Mouse (Mus musculus): ENCODE results near the gene Lgi2.

Gene Lgi2

DNA sequence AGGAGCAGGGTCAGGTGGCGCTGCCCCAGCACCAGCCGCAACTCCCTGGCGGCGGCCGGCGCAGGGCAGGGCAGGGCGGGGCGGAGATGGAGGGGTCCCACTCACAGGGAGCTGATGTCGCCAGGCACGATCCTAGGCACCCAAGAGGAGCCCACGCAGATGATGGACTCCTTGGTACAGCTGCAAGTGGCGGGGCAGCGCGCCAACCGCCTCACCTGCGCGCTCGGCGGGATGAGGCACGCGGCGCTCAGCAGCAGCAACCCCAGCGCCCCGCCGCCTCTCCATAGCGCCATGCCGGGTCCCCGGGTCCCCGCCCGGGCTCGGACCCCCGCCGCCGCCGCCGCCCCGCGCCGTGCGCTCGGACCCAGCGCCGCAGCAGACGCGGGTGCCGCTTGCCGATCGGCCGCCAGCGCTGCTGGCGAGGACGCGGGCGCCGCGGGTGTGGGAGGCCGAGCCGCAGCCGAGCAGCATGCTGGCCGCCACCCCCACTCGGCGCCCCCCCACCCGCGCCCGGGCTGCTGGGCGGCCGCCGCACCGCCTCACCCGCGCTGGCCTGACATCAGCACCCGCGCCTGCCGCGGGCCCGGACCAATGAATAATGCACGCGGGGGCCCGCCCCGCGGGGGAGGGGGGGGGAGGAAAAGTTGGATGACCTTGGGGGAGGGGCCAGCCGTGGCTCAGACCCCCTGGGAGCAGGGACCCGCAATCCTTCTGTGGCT, at the start of gene Lgi2:
Gene Lgi2, minus strand, starts transcription at position 650 of the 719 bp plus-strand sequence.
- no peak for DNase-seq (ENCODE audit: low spot score)

DNA sequence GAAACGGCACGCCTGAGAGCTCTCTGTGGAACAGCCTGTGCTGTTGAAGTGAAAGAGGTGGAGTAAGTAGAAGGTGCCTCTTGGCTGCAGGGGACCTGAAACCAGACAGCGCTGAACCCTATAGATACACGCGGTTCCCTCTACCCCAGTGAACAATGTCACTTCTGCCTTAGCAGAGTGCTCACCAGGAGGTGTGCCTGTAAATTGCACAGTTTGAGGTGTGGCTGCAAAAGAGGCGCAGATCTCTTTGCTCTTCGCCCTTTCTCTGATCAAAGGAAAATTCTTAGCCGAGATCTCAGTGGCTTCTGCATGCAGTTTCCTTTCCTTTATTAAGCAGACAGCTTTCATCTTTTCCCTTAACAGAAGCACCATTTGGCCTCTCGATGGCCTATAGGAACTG, 49.2 kb upstream of the Lgi2 start:
- DNase-seq (ENCODE audit: low spot score), result no peak

DNA sequence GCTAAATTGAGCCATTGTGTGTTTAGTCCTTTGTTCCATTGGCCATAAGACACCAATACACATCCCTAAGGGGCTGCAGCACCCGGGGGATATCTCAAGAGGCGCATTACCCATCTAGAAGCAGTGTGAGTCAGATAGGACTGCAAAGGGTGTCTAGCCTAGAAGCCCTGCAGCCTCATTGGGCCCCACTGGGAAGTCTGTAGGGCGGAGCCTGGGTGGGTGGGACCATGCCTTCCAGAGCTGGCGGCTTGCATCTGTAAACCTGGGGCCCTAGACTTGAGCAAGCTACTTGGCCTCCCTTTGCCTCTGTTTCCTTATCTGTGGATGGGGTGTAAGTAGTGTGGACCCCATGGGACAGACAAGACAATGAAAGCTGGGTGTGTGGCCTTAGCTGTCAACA, 48.4 kb upstream of the Lgi2 start:
- DNase-seq (ENCODE audit: low spot score), result no peak

DNA sequence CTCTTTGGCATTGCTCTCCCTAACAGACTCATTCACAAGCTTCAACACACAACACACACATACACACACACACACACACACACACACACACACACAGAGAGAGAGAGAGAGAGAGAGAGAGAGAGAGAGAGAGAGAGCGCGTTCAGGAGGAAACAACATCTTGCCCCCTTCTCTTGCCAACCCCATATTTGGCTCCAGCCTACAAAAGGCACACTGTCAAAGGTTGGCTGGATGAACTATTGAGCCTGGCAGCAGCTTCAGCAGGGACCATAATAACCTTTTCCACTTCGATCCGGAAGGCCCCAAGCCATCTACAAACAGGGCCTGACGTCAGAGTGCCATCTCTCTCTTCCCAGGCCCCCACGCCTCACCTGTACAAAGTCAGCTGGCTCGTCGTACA, 46.5 kb upstream of the Lgi2 start:
- DNase-seq (ENCODE audit: low spot score), result no peak

DNA sequence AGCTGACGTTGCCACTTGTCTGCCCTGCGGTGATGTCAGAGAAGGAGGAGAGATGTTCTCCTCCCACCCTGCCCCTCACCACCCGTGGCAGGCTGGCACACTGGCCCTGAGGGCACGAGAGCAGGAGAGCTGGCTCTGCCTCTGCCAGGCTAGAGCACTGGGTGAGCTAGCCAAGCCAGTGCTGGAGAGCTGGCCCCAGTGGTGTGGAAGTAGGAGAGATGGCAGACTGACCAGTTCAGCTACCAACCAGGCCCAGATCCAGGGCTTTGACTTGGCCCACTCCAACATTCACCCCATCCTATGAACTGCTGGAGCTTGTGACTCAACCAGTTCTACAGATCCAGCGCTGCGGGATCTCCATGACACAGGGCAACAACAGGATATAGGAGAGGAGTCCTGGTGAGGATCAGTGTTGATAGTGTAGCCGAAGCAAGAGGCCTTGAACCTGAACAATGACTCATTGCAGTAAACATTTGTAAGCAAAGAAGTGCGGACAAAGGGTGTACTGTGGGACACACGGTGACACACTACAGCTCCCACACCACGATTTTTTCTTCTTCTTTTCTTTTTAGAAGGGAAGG, 45.1 kb upstream of the Lgi2 start:
- DNase-seq (ENCODE audit: low spot score), result no peak

DNA sequence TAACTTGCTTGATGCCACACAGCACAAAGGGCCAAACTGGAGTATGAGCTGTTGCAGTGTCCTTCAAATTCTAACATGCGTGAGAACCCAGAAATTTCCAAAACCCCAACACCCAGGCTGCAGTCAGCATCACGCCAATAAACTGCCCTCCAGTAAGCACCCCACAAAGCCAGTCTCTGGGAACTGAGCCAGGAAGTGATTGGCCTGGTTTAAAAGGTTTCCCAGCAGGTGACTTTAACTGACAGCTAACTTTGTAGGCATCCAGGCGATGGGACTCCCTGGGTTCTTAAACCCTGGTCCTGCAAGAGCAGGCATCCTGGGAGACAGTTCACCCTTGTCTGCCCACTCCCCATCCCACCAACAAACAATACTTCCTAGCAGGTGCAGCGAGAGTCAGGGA, 44.0 kb upstream of the Lgi2 start:
- DNase-seq (ENCODE audit: low spot score), result no peak

DNA sequence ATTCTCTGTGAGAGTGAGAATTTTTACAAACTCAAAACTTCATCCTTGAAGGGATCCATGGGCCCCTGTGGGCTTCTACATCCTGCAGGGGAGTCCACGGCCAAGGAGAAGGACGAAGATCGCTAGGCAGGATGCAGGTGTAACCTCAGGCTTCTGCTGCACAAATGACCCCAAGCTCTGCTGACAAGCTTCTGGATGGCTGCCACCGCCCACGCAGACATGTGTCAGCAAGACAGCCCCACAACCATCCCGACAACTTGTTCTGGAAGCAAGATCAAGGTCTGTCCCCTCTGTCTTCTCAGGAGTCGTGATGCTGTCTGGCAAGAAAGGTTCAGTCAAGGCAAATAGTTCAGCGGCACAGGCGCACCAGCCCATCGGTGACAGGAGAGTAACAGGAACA, 43.4 kb upstream of the Lgi2 start:
- no peak for DNase-seq (ENCODE audit: low spot score)

DNA sequence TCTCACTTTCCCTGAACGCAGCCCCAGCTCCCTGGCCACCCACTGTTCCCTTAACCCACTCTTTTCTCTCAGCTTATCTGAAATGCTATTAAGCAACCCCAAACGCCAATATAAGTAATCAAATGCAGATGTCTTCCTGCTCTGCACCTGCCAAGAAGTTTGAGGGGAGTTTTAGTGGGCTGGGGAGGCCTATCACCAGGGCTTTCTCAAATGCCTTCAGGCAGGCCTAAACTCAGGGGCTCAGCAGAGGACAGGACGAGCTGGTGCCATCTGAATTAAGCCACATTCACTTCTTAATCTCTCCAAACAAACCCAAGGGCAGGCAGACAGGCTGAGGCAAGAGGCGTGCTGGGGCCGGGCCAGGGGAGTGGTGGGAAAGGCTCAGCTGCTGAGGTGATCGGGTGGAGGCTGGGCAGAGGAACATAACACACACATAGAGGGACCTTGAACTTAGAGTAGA, 38.4 kb upstream of the Lgi2 start:
- no peak for DNase-seq (ENCODE audit: low spot score)

DNA sequence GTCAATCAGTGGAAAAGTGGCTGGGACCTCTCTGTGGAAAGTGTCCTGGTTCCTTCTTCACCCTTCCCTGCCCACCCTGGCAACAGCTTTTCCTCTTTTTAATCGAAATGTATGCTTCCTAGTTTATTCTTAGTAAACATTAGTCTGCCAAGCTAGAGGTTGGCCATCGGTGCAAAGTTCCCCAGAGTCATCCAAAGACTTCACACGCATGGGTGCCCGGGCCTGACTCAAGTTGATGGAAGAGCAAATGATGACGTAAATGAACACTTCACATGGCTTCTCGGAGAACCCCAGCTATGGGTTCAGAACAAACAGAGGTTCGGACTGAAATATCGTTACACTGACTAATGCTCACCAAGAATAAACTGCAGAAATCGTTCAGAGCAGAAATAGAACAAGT, 24.4 kb upstream of the Lgi2 start:
- no peak for DNase-seq (ENCODE audit: low spot score)

DNA sequence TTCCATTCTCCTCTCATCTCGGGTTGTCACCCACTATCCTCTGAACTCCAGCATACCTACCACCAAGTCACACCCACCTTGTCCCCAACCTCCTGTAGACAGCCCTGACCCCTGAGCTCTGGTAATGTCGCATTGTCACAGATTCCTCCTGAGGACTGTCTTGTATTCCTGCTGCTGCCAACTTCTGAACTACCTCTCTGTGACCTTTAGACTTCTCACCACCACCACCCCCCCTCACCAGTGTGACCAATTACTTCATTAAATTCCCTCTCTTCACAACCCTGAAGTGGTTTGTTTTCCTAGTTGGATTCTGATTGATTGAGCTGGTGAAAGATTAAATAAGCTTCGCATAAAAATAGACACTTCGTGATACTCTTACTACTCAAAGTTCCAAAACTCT, 22.4 kb upstream of the Lgi2 start:
- DNase-seq (ENCODE audit: low spot score), result no peak

DNA sequence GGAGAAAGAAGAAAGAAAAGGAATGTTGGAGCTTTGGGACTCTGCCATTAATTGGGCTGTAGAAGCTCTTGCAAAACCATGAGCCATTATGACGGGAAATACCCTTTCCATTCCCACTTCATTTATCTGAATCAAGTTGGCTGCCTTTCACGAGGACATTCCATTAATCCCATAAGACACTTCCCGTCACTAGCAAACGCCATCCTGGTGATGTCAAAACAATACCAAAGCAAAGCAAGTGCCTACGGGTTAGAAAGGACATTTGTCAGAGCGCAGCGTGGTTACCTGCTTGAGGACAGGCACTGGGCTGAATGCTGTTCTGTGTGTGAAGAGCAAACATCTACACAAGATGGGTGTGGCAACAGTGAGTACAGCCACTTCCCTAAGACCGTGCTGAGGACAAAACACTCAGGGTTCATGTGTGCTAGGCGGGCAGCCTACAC, 21.1 kb upstream of the Lgi2 start:
- DNase-seq (ENCODE audit: low spot score), result no peak

DNA sequence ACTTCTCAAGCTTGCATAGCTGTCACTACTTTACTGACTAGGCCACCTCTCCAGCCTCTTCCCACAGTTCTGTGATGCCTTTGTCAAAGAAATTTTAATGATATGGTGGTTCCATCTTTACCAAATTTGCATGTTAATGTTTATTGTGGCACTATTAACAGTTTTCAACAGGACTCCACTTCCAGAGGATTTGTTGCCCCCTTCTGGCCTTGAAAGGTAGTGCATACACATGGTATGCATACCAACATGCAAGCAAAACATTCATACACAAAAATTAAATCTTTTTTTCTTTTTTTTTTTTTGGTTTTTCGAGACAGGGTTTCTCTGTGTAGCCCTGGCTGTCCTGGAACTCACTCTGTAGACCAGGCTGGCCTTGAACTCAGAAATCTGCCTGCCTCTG, 6.3 kb upstream of the Lgi2 start:
- DNase-seq (ENCODE audit: low spot score), result no peak

DNA sequence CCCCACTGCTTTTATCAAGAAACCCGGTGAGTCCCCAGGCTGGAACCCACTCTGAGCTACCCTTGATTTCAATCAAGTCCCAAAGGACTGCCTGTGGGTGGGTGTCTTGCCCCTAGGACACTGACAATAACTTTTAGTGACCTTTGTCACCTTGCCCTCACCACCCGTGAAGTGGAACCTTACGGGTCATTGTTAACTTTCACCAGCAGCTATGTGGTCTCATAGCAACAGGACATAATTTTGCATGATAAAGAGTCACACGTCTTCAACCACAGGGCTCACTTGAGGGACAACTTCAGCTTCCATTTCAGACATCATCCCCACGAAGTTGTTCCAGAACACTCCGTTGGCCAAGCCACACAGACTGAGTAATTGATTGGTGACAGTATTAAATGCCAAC, 4.5 kb upstream of the Lgi2 start:
- DNase-seq (ENCODE audit: low spot score), result no peak

DNA sequence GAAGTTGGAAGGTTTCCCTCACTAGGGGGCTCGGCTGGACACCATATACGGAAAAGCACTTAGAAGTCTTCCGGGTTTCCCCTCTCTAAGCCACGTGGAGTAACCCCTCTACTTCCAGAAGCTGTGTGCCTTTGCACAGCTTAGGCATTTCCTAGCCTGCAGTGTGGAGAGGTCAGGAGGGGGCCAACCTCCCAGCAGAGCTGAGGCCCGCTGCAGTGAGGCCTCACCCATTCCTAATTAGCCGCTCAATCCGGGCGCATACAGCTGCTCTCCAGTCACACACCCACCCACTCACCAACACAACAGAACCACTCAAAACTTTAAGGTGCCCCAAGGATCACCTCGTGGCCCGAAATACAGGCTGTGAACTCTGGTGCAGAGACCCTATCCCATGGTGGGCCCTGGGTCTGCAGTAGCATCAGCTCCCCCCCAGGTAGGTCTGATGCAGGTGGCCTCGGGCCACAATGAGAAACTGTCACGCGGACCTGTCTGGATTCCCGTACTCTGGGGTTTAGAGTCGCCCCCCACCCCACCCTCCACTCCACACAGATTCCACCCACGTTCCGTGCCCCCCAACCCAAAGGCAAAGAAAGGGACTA, 949 bp downstream of the Lgi2 start:
- DNase-seq (ENCODE audit: low spot score), result no peak

DNA sequence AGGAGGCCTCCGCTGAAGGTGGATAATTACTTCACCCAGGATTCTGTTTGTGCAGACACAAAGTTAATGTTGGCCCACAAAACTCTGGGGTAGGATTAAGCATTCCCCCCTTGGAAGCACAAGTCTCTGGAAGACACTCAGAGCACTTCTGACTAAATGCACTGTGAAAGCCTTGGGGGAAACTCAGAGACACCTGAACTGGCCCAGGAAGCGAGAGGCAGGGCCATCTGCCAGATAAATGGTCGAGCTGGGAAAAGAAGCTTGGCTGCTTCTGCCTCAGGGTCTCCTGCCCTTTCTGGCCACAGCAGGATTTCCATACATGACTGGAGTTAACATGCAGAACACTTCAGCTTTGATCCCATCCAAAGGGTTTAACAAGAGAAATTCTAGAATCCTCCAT, 1.9 kb downstream of the Lgi2 start:
- no peak for DNase-seq (ENCODE audit: low spot score)

DNA sequence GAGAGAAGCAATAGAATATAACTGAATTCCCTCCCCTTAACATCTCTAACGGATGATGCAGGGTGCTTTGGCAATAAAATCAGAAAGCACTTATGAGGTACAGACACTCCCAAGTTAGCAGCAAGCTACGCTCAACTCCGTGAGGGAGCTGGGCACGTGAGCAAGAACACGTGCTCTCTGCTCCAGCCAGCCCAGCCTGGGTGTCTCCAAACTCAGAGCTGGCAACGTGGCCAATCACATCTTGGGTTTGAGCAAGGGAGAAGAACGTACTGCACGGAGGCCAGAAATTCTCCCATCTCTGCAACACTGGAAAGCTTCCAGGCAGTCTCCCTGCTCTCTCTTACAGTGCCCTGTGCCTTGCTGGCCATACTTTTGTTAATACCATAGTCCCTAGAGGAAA, 6.0 kb downstream of the Lgi2 start:
- DNase-seq (ENCODE audit: low spot score), result no peak

DNA sequence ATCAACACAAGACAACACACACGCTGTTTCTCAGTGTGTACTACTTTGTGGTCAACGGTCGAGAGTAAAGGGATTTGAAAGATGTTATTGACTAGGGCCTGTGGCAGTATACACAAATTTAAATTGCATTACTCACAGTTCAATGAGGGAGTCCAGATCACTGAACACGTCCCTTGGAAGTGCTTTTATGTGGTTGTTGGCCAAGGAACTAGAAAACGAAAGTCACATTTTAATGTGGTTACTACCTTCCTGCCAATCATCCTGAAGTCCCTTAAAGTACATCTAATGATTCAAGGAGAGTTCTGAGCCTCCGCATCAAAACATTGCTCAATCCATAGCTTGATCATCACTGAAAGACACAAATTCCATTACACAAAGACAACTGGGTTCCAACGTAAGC, 10.7 kb downstream of the Lgi2 start:
- DNase-seq (ENCODE audit: low spot score), result no peak

DNA sequence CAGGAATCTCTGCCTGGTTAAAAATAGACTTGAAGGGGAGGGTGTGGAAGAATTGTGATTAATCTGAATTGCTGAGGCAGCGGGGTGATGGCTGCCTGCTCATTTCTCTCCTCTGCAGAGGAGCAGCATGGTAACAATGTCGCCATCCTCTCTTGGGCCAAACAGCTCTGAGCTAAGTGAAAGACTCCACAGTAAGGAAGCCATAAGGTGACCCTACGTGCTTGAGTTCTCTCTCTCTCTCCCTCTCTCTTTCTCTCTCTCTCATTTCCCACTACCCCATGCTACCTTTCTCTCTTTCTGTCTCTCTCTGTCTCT, 15.0 kb downstream of the Lgi2 start:
- no peak for DNase-seq (ENCODE audit: low spot score)

DNA sequence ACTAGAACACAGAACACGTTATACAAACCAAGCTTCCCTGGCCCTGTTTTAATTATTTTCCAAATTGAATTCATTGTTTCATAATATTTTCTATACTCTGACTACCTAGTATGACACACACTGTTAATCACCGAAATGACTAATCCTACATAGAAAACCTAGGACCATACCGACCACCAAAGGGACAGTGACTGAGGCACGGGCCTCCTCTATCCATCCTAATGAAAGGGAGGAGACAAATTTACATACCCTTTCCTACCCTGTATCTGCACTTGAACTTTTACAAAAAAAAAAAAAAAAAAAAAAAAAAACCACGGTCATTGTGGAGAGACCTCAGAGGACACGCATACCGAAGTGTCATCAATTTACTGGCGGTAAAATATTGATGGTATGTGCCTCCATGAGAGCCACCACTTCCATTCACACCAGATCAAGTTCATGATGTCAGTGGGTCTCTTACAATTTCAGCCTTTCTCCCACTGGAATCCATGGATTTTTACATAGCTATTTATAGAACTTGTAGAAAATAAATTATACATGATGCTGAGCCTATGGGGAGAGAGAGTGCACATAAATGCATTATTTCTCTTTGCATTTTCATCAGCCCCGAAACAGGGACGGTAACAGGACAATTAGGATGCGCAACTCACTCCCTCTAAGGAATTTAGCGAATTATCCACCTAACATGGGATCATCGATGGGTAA, 15.5 kb downstream of the Lgi2 start:
- no peak for DNase-seq (ENCODE audit: low spot score)

DNA sequence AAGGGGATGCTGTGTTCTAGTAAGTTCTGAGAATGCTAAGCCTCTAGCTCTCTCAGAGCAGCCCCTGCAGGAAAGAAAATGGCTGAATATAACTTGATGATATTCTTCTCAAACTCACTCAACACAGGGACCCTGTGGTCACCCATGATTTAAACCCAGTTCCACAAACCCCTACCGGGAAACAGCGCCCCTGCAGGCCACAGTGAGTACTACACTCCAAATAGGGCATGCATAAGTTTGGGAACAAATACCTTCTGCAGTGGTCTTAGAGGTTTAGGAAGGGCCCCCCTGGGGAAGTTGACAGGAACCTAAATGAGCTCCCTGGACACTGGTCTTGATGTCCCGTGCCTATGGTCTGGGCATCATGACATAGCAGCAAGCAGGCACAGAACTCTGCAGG, 19.3 kb downstream of the Lgi2 start:
- no peak for DNase-seq (ENCODE audit: low spot score)

DNA sequence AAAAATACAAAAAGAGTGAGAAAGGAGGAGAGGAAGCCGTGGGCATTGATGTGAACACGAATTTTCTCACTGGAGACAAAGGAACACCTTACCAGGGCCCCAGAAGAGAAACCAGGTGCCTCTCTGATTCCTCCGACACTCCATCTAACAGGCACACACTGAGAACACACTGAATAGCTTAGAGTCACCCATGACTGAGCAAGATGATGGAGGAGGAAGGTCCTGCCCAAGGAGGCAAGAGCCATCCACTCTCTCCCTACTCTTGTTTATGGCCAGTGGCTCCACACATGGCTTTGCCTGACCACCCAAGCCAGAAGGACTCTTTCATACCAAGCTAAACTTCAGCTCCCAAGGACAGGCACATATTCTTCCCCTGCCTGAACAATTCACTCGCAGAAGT, 22.5 kb downstream of the Lgi2 start:
- no peak for DNase-seq (ENCODE audit: low spot score)

DNA sequence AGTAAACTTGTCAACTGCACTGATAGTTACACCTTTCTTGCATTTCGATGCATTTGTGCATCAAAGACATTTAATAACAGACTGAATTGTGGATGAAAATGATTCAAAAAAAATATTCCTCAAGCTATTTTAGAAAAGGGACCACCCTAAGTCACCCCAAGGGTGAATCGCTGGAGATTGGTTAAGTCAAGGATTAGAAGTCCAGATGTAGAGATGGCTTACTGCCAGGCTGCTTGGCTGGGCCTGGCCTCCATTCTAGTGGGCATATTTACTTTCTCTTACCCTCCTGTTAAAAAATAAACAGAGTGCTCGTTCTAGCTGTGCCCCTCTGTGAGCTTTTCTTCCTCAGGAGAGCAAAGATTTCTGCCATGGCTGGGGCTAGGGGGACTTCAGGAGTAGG, 26.1 kb downstream of the Lgi2 start:
- no peak for DNase-seq (ENCODE audit: low spot score)

DNA sequence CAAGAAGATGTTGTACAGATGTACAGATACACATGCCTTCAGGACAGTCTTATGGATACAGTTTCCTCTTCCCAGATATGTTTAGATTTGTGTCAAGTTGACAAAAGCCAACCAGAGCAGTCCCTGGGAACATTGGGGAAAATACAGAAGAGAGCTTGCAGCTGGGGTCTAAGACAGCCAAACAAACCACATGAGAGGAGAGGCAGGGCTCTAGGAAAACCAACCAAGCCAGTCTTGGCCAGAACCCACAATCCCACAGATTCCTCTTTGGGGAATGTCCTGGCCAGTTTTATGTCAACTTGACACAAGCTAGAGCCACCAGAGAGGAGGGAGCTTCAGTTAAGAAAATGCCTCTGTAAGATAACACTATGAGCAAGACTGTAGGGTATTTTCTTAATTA, 26.8 kb downstream of the Lgi2 start:
- DNase-seq (ENCODE audit: low spot score), result no peak
